Mouse (Mus musculus): Measurements from ENCODE around the gene Furin.

DNA sequence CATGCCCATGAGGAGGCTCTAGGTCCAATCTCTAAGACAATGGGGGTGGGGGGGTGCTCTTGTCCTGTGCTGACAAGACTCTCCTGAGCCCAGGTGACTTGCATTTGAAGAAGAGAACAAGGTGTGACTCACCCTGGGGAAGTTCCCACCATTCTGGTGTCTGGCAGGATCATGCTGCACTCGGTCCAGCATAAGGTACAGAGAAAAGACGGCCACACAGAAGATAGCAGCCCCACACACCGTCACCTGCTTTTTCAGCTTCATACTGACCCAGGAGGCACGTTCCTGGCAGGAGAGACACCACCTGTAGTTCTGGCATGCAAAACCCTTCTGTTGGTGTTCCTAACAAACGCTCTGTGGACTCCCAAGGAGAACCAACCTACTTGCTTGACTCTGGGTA lies 35.8 kb downstream of the Furin start:
- TF ChIP-seq RAD21 (IDR thresholded peaks at IDR 0.05; ENCODE audit: low read depth, low read length), result no peak
- TF ChIP-seq CTCF (IDR thresholded peaks at IDR 0.05 in 2 of 3, conservative IDR thresholded peaks at IDR 0.05 in 1 of 3; ENCODE audit: control insufficient read depth in 1 of 3, insufficient read depth in 1 of 3, low read depth in 2 of 3, low read length in 3 of 3, poor library complexity in 1 of 3, severe bottlenecking in 1 of 3), result no peak
- TF ChIP-seq MYC (IDR thresholded peaks at IDR 0.05; ENCODE audit: low read depth, low read length), result no peak
- TF ChIP-seq TAL1 (IDR thresholded peaks at IDR 0.05; ENCODE audit: low read length), result no peak

Data from MEL (cell line).